Mouse (Mus musculus): Measurements from ENCODE around the gene Vgf.

Gene Vgf

DNA sequence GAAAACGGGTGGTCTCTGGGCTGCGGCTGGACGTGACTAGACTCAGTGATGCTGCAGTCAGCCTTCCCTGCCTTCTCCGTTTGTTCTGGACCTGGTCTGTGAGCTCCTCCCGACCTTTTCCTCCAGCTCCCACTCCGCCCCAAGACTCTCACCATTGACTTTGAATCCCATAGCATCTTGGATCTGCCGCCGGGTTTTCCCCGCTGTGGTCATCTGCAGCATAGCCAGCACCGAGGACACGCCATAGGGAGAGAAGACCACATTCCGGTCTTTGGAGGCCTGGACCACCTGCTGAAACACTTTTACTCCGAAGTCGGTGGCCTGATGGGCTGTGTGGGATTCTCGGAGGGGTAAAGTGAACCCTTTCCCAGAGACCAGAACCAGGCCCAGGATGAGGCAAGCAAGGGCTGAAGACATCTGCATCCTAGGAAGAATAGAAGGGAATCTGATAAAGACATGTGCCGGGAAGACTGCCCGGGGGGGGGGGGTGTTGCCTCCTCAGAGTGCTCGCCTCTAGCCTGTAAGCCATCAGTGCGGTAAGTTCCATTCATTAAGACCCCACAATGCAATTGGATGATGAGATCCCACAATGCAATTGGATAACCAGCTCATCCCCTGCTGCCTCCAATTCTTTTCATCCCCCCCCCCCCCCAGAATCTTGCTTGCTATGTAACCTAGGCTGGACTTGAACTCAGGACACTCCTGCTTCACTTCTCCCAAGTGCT is 44.9 kb downstream of the Vgf start:
- DNase-seq (ENCODE audit: low read depth, low spot score): no peak

DNA sequence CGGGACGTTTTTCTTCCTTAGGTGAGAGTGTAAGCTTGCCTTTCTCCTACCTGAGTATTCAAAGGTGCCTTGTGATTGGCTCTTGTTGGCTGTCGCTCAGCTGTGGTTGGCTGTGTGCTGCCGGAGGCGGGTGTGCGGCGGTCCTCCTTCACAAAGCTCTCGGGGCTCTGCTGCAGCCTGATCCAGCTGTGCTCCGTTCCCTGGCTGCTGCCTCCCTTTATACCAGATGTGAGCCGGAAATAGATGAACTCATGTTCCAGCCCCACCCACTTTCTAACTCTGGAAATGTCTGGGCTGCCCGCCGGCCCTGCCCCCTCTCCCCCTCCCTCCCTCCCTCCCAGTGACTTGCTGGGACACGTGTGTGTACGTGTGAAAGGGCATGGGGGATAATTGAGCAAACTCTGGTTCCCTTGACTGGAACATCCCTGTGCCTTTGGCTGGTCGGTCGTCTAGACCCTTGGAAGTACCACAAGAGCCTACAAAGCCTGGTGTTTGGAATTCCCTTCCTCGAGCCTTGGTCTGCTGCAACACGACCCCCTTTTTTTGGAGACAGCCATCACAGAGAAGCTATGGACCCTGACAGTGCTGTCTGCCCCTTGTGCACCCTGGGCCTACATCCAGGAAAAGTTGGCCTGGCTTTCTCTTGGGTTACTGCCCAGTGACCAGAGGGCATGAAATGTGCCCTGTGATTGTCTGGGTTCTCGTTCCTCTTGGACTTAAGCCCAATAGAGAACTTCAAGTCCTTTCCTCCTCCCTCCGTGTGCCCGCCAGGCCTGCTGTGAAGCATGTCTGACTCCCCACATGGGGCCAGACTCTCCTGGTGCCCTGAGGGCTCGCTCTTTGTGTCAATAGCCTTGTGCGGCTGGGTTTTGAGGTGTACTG is 46.1 kb downstream of the Vgf start, which contains the start of gene Serpine1:
Gene Serpine1 (minus strand): TSS at position 190 of the 882 bp plus-strand sequence.
- DNase-seq (ENCODE audit: low read depth, low spot score): peak; percentile 69

DNA sequence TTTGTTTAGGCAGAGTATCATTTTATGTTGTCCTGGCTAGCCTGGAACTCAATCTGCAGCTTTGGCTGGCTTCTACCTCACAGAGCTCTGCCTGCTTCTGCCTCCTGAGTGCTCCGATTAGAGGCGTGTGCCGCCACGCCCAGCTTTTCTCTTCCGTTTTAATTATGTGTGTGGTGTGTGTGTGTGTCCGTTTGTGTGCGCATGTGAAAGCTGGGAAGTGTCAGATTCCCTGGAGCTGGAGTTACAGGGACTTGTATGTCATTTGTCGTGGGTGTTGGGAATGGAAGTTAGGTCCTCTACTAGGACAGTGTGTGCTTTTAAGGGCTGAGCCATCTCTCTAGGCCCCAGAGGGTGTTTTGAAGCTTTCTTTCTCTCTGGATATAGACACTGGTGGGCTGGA is 46.9 kb downstream of the Vgf start:
- no peak for DNase-seq (ENCODE audit: low read depth, low spot score)

DNA sequence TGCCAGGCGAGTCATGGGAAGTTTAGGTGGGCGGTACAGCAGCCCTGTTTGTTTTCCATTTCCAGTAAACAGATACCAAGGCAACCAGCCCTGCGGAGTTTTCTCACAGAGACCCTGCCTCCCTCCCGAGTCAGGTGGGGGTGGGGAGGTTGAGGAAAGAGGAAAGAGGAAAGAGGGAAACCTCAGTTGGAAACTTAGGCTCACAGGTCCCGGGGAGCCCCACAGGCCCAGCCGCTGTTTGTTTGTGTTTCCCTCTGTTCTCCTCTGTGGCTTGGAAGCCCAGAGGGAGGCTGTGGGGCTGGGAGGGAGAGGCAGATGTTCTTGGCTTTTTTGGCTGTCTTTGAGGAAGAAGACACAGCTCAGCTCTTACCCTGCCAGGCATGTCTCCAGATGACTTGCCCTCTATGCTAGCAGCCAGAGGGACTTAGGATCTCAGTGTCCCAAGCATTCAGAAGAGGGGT is 48.0 kb downstream of the Vgf start:
- no peak for DNase-seq (ENCODE audit: low read depth, low spot score)

DNA sequence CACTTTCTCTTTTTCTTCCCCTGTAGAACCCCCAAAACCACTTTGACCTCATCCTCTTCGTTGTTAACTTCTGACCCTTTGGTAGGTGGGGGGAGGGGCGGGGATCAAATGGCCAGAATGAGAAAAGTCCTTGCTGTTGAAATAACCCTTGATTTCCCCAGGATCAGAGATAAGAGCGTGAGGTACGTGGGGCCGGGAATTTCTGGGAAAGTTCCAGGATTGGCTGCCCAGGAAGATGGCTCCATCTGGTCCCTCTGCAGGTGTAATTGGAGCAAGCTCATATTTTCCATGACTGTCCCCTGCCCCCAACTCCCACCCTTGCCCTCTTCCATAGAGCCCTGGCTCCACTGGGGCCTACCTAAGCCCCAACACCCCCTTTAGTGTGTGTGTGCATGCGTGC is 49.5 kb downstream of the Vgf start:
- DNase-seq (ENCODE audit: low read depth, low spot score): no peak

DNA sequence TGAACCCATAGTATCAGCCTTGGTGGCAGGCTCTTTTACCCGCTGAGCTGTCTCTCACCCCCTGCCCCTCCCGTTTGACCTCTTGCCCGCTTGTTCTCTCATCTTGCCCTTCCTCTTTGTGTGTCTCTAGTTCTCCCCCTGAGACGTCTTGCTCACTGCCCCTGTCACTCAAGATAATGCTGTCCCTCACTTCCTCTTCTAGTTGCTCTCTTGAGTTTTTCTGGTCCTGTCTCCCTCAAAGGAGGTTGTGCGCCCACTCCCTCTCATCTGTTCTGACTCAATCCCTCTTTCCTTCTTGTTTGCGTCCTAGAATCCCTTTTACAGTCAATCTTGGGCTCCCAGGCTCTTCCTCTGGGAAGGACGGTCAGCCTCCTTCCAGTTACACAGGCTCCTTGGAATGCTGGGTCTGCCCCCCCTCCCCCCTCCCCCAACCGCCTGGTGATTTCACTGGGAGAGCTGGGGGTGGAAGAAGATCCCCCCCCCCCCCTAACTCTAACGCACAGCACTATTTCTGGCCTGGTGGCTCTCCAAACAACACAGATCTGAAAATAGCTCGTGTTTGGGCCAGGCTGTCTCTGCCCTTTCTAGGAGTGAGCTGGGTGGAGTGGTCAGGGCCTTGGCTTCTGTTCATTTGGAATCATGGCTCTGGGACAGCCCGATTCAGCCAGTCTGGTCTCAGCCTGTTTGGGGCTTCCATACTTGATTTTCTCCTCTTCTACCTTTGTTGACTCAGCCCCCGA is 50.2 kb downstream of the Vgf start:
- no peak for DNase-seq (ENCODE audit: low read depth, low spot score)

DNA sequence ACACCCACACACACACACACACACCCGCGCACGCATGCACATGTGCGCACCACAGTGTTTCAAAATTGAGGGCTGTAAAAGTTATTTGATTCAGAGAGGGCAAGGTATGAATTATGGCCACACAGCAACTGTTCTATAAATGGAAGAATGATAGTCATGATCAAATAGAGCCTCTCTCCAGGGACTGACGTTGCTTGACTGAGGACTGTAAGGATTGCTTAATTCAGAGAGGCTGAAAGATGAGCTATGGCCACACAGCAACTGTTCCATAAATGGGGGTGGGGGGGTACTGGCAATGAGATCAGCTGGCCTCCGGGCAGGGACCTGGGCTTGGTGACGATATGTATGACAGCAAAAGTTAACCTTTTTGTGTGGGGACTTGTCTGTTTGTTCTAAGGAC is 51.0 kb downstream of the Vgf start:
- DNase-seq (ENCODE audit: low read depth, low spot score): no peak

DNA sequence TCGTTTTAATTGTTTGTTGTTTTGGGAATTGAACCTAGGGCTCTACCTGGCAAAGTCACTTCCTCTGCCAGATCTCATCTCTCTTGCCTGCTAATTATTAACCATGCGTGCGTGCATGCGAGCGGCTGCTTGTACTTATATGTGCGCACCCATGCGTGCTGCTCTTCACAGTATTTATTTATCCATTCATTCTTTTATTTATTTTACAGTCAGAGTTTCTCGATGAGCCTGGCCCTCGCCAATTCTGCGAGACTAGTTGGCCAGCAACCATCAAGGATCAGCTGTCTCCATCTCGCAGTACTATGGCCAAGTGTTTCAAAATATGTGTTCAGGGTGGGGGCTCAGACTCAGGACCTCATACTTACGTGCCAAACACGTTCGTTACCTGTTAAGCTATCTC is 51.8 kb downstream of the Vgf start:
- no peak for DNase-seq (ENCODE audit: low read depth, low spot score)

DNA sequence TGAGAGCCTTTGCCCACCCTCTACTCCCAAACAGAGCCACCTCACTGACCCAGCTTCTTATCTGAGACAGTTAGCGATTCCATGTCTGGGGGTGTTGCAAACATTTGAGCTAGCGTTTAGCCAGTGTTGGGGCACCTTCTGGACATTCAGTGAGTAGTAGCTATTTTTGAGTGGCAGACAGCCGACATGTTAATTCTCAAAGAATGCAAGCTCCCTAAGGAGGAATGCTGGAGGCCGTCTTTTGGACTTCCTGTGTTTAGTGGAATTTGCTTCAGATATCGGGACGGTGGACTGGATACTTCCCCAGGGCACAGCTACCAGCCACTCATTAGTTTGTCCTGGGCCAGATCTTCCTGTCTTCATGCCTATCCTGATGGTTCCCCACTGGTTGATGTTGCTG is 52.4 kb downstream of the Vgf start:
- no peak for DNase-seq (ENCODE audit: low read depth, low spot score)

DNA sequence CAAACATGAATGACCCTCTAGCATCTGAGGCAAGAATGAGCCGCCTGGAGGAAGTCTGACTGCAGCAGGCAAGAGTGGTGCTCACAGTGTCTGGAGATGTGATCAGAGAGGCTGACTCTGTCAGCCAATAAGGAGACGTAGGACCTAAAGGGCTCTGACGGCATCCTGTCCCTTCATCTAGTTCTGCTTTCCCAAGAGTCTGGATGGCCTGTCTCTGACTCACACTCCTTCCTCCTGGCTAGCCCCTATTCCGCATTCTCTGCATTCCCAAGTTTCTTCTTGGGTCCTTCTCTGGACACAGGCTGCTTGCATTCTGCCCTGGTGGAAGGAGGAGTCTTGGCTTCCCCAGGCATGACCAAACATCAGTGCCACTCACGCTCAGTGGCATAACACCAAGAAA is 53.7 kb downstream of the Vgf start:
- no peak for DNase-seq (ENCODE audit: low read depth, low spot score)

Data from CD4-positive helper T cell, adult 2 months (primary cell).